Mouse (Mus musculus) bone marrow, adult 2 months (tissue): Measurements from ENCODE around the gene Tsc22d3. TPM values are rescaled to one million over a fixed set of nuclear protein-coding genes. Genes with fewer than 3 reads are reported as not detected.

ENCODE experiments used
- H3K27ac ChIP-seq: fragments of 200-500 bp; 2 replicates; pipeline ENCODE4 v1.5.1; 2012; ENCODE audit warnings: low read depth, mild to moderate bottlenecking, control low read depth, inconsistent platforms, low read length; ENCODE audit not compliant: control insufficient read depth, poor library complexity, insufficient read depth
- H3K4me1 ChIP-seq: fragments of 200-500 bp; 2 replicates; pipeline ENCODE4 v1.6.1; 2011; ENCODE audit warnings: low read length; ENCODE audit not compliant: control insufficient read depth, insufficient read depth
- H3K4me3 ChIP-seq: fragments of 200-500 bp; replicated peaks from 2 replicates; pipeline ENCODE3; 2011; ENCODE audit warnings: mild to moderate bottlenecking, low read depth, low read length, control low read depth; ENCODE audit not compliant: control insufficient read depth
- CTCF ChIP-seq: fragments of 200-500 bp; IDR thresholded peaks from 2 replicates; pipeline ENCODE4 v1.5.1; 2011; ENCODE audit warnings: low read length, control low read depth; ENCODE audit not compliant: control insufficient read depth, insufficient read depth
- POLR2A ChIP-seq: fragments of 200-500 bp; IDR thresholded peaks from 2 replicates; pipeline ENCODE4 v1.6.1; 2011; ENCODE audit warnings: low read depth, mild to moderate bottlenecking, control low read depth, low read length, borderline replicate concordance; ENCODE audit not compliant: control insufficient read depth
- WGBS: fragments of 180-500 bp; shearing (Covaris S2); methylation state at CpG from one replicate; pipeline ENCODE4 v1.1.7; 2018; 5-methylcytosine and 5-hydroxymethylcytosine counted together
- polyA plus RNA-seq: library from polyadenylated mRNA; stranded (reverse); fragments of >200 nt; gene quantifications from 2 replicates; pipeline ENCODE4 v1.2.4, GENCODE M21; 2011; ENCODE audit warnings: low replicate concordance; ENCODE audit not compliant: missing spikeins, insufficient read depth, insufficient read length

Tsc22d3 gene
- polyA plus RNA-seq, 1 experiment: 59.6 TPM

- Histone ChIP-seq H3K27ac (no peak overlapping the region), H3K4me1 (no peaks in the 10 kb centered on the region), H3K4me3 (no peak overlapping the region)
- TF ChIP-seq CTCF (no peak), POLR2A (no peak)
- WGBS: 44% methylated on average over 1 of the region's 1 CpGs
Measured at GRCm38 (mm10) chrX:140575200-140575599, 25.3 kb downstream of the Tsc22d3 start.

- H3K4me1 ChIP-seq: no peaks in the 10 kb centered on the region; the same call in 1 of the 2 replicates
- H3K27ac ChIP-seq: no peak overlapping the region
- 62% methylated on average over 2 of the region's 2 CpGs for WGBS
- no peak overlapping the region for H3K4me3 ChIP-seq
- TF ChIP-seq CTCF (no peak), POLR2A (no peak)
Measured at GRCm38 (mm10) chrX:140572702-140573338, 27.6 kb downstream of the Tsc22d3 start.

GRCm38 (mm10) chrX:140569595-140569994 is 30.9 kb downstream of the Tsc22d3 start:
- peaks cover 1% of the 10 kb centered on the region; the same call in 1 of the 2 replicates for H3K4me1 ChIP-seq
- no peak overlapping the region for H3K4me3 ChIP-seq
- WGBS: 27% methylated on average over 1 of the region's 1 CpGs
- H3K27ac ChIP-seq: no peak overlapping the region
- TF ChIP-seq CTCF (no peak), POLR2A (no peak)

- Histone ChIP-seq H3K4me1 (peaks cover 1% of the 10 kb centered on the region; the same call in 1 of the 2 replicates), H3K4me3 (no peak overlapping the region), H3K27ac (no peak overlapping the region)
- TF ChIP-seq POLR2A (no peak), CTCF (no peak)
- 36% methylated on average over 1 of the region's 1 CpGs for WGBS
Measured at GRCm38 (mm10) chrX:140567711-140568407, 32.6 kb downstream of the Tsc22d3 start.

- Histone ChIP-seq H3K27ac (no peak overlapping the region), H3K4me3 (no peak overlapping the region), H3K4me1 (peaks cover 1% of the 10 kb centered on the region; the same call in 1 of the 2 replicates)
- TF ChIP-seq POLR2A: no peak
- WGBS: 30% methylated on average over 2 of the region's 2 CpGs
Measured at GRCm38 (mm10) chrX:140565759-140566158, 34.7 kb downstream of the Tsc22d3 start.

- TF ChIP-seq POLR2A: no peak
- no peak for TF ChIP-seq CTCF
- no peak overlapping the region for H3K4me3 ChIP-seq
- H3K4me1 ChIP-seq: peaks cover 1% of the 10 kb centered on the region; the same call in 1 of the 2 replicates
- H3K27ac ChIP-seq: no peak overlapping the region
- 90% methylated on average over 3 of the region's 3 CpGs for WGBS
Measured at GRCm38 (mm10) chrX:140565212-140565611, 35.2 kb downstream of the Tsc22d3 start.

- whole genome bisulfite sequencing: 82% methylated on average over 1 of the region's 1 CpGs
- TF ChIP-seq POLR2A (no peak), CTCF (no peak)
- no peak overlapping the region for H3K4me3 ChIP-seq
- peaks cover 1% of the 10 kb centered on the region; the same call in 1 of the 2 replicates for H3K4me1 ChIP-seq
- H3K27ac ChIP-seq: no peak overlapping the region
Measured at GRCm38 (mm10) chrX:140564777-140565176, 35.7 kb downstream of the Tsc22d3 start.

GRCm38 (mm10) chrX:140558176-140558844 is 42.1 kb downstream of the Tsc22d3 start:
- no peak for TF ChIP-seq POLR2A
- TF ChIP-seq CTCF: no peak
- no peak overlapping the region for H3K27ac ChIP-seq
- H3K4me1 ChIP-seq: no peaks in the 10 kb centered on the region
- H3K4me3 ChIP-seq: no peak overlapping the region
- WGBS: 73% methylated on average over 6 of the region's 6 CpGs
